Mouse (Mus musculus) bone marrow macrophage, adult 2 months (primary cell): Measurements from ENCODE around the gene Frmd8.

ENCODE experiments used
- CTCF ChIP-seq: IDR thresholded peaks from 2 replicates; pipeline ENCODE4 v1.5.1; 2012; ENCODE audit warnings: low read depth, mild to moderate bottlenecking, low read length, moderate library complexity
- POLR2A ChIP-seq: IDR thresholded peaks from 2 replicates; pipeline ENCODE4 v1.6.1; 2012; ENCODE audit warnings: mild to moderate bottlenecking, low read depth, low read length, borderline replicate concordance

DNA sequence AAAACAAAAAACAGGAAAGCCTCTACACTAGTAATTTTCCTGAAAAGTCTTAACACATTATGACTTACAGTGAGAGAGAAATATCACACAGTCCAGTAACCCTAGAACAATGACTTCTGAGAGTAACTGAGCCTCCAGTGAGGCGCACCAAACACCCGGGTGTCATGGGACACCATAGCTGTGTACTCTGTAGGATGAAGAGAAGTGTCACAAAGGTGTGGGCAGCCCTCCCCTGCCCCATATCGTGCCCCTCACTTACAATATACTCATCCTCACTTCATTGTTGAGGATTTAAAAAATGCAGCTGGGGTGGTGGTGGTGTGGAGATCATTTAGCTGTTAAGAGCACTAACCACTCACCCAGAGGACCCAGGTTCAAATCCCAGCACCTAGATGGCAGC is 46.9 kb downstream of the Frmd8 start:
- TF ChIP-seq CTCF (no peak), POLR2A (no peak)
